Mouse (Mus musculus): ENCODE measurements at regions not wholly inside any gene's neighbourhood (a gene's known extent, or its start where the extent isn't known, plus 50 kb on each side); places are given as distances from the start of the nearest gene placed in this dataset.

- 89% methylated on average over 6 of the region's 6 CpGs for WGBS
- H3K9ac ChIP-seq (replicated peaks), result no peak overlapping the region
- no peak overlapping the region for H3K4me3 ChIP-seq (replicated peaks)
- H3K4me1 ChIP-seq (replicated peaks), result 0 out of 2 replicates have a peak, but pooled peaks cover 4% of the 10 kb centered on the region
- 0 out of 2 replicates have a peak, but pooled peaks cover 5% of the 10 kb centered on the region for H3K9me3 ChIP-seq
- no peak overlapping the region for H3K4me2 ChIP-seq
- no peak overlapping the region for H3K27ac ChIP-seq
- peaks cover 7% of the 10 kb centered on the region for H3K27me3 ChIP-seq
- H3K36me3 ChIP-seq, result no peaks in the 10 kb centered on the region
- no peak for ATAC-seq (ENCODE audit: insufficient number of reproducible peaks, insufficient read depth, low FRiP score, low TSS enrichment, low read depth)
These were observed 52.4 kb upstream of the Six3 start for GRCm38 (mm10) chr17:85561006-85561405.

- no peak overlapping the region for H3K9ac ChIP-seq (replicated peaks)
- 0 out of 2 replicates have a peak, but pooled peaks cover 4% of the 10 kb centered on the region for H3K4me1 ChIP-seq (replicated peaks)
- no peak for ATAC-seq (ENCODE audit: insufficient number of reproducible peaks, insufficient read depth, low FRiP score, low TSS enrichment, low read depth)
- no peaks in the 10 kb centered on the region for H3K36me3 ChIP-seq
- H3K4me2 ChIP-seq, result 0 out of 2 replicates have a peak overlapping the region, but pooled peaks have one; percentile 2
- peaks cover 7% of the 10 kb centered on the region for H3K27me3 ChIP-seq
- H3K27ac ChIP-seq, result no peak overlapping the region
- no peak overlapping the region for H3K4me3 ChIP-seq (replicated peaks)
- WGBS, result 52% methylated on average over 17 of the region's 17 CpGs
- peaks cover 11% of the 10 kb centered on the region for H3K9me3 ChIP-seq
These were observed 50.7 kb upstream of the Six3 start for GRCm38 (mm10) chr17:85562510-85563266.

- Histone ChIP-seq H3K27me3 (peaks cover 12% of the 10 kb centered on the region), H3K4me3 (replicated peaks) (no peak overlapping the region), H3K27ac (no peak overlapping the region), H3K4me1 (replicated peaks) (0 out of 2 replicates have a peak, but pooled peaks cover 4% of the 10 kb centered on the region), H3K4me2 (no peak overlapping the region), H3K9me3 (peaks cover 11% of the 10 kb centered on the region), H3K9ac (replicated peaks) (no peak overlapping the region), H3K36me3 (no peaks in the 10 kb centered on the region)
- whole genome bisulfite sequencing, result 80% methylated on average over 8 of the region's 8 CpGs
- no peak for ATAC-seq (ENCODE audit: insufficient number of reproducible peaks, insufficient read depth, low FRiP score, low TSS enrichment, low read depth)
These were observed 50.0 kb upstream of the Six3 start for GRCm38 (mm10) chr17:85563391-85563790.

Measured in limb, embryonic 12.5 days (tissue).